Mouse (Mus musculus): ENCODE data around the gene Utp15. TPM values are rescaled to one million over a fixed set of nuclear protein-coding genes. Genes with fewer than 3 reads are reported as not detected.
A peak's percentile ranks its signal among the peaks of the same experiment; 100 is the strongest.

The Utp15 gene
- total RNA-seq, 1 experiment from 2014 or later = 47.2 TPM

DNA sequence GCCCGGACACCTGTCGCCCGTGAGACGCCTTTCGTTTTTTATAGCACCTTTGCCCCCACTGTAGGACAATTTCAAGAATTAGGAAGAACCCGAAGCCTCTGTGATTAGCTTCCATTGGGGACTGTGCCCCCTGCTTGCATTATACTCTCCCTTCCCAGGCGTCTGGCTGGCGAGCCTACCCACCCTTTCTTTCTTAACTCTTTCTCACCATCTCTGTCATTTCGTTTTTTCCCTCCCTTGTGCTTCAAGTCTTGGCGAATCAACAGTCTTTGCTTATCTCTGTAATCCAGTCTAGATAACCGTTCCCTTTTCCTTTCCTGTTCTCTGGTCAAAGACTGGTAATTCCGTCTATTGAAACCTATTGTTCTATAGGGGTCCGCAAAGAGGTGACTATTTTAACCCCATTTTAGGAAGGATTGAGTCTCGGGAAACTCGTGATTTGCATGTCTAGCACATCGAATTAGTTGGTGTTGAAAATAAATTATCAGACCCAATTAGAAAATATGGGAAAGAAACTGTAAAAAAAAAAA is 682 bp upstream of the Utp15 start:
- ATAC-seq (replicated peaks; ENCODE audit: low read depth, poor library complexity, severe bottlenecking) = no peak

DNA sequence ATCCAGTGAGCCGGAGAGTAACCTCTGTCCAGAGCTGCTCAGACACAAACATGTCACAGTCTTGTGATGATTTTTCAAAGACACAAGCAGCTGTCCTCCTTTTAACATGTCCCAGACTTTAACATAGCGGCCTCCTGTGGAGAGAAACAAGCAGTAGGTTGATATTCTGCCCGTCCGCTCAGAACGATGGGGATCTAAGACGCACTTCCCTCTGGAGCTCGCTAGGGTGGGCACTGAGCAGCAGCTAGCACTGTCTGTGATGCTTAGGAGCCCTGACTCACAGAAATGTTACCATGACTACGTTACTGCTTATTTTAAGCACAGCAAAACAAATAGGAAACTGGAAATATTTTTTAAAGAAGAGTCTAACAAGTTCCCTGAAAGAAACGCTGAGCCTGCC is 7.9 kb downstream of the Utp15 start:
- no peak for ATAC-seq (replicated peaks; ENCODE audit: low read depth, poor library complexity, severe bottlenecking)

DNA sequence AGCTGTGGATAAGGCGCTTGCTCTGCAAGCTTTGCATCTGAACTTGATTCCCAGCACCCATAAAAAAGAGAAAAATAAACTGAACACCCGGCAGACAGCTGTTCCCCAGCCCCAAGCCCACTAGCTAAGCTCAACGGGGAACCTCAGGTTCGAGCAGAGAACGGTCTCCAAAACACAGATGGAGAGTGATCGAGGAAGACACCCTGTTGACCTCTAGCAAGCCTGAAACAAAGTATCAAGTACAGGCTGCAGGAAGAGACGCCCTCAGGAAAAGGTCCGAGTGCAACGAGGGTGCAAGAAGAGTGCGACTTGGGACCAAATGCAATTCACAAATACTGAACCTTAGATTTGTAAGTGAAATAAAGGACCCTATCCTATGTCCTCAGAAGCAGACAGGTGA is 13.2 kb downstream of the Utp15 start:
- no peak for ATAC-seq (replicated peaks; ENCODE audit: low read depth, poor library complexity, severe bottlenecking)

DNA sequence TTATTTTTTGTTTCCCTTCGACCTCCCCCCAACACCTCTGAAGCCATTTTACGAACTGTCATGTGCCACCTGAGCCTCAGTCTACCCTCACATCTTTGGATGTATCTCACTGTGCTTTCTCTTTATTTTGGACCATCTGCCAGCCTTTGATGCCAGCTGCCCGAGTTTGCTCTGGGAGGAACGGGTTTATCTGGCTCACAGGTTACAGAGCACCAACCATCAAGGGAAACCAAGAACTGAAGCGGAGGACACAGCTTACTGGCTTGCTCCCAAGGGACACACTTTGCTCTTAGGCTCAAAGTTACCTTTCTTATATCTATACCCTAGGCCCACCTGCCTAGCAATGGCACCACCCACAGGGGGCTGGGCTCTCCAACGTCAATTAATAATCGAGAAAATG is 17.5 kb downstream of the Utp15 start:
- no peak for ATAC-seq (replicated peaks; ENCODE audit: low read depth, poor library complexity, severe bottlenecking)

DNA sequence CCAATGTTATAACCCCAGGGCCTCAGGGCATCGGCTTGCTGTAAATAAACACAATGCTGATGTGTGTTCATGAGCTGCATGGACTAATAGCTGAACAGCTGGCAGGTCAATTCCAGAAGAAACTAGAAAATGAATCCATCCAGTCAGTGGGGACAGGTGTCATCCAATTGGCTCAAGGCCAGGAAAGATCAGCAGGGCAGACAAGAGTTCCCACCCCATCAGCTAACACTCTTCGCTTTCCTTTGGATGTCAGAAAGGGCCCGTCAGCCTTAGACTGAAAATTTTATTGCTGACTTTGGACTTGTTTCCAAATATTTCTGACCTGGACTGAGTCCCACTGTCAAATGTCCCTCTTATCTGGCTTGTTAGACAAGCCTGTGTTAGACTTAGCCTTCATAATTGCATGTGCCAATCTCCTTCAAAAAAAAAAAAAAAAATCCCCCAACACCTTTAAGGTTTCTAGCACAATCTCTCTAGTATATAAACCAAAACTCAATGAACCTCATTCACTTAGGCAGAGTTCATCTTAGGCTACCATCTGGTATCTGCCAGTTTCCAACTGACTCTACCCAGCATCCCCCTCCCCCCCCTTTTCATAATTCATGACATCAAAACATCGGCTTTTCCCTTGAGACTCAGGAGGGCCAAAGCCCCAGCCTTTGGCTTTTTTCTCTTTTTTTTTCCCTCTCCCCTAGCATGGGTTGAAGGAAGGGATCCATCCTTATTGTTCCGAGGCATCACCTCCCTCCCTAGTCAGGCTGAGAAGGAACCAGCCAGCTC is 18.1 kb downstream of the Utp15 start:
- ATAC-seq (replicated peaks; ENCODE audit: low read depth, poor library complexity, severe bottlenecking) = no peak

DNA sequence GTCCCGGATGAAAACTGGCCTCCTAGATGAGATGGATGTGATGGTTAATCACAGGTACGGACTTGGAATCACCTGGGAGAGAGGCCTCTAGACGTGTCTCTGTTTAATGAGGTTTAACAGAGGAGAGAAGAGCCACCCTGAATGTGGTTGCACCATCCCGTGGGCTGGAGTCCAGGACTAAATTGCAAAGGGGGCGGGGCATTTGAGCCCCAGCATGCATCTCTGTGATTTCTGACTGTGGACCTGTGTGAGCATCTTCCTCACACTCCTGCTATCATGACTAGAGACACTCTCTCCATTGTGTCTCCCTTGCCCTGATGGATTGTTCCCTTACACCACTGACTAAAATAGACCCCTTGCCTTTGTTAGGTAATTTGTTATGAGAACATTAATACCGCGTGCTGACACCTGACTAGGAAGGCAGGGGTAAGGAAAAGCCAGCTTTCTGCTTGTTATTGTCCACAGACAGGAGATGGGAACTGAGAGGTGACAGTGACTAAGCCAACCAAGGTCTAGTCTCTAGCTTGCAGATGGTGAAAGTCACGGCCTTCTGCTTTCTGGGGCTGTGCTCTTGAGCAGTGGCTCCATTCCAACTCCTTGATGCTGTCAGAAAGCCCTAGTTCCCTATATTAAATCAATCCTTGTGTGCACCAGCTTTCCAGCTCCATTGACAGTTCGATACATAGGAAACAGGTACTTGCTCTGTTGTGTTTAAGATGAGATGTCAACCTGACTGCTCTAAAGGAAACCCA is 21.1 kb downstream of the Utp15 start:
- ATAC-seq (replicated peaks; ENCODE audit: low read depth, poor library complexity, severe bottlenecking) = 0 out of 2 replicates have a peak, but pooled peaks have one; percentile 18

DNA sequence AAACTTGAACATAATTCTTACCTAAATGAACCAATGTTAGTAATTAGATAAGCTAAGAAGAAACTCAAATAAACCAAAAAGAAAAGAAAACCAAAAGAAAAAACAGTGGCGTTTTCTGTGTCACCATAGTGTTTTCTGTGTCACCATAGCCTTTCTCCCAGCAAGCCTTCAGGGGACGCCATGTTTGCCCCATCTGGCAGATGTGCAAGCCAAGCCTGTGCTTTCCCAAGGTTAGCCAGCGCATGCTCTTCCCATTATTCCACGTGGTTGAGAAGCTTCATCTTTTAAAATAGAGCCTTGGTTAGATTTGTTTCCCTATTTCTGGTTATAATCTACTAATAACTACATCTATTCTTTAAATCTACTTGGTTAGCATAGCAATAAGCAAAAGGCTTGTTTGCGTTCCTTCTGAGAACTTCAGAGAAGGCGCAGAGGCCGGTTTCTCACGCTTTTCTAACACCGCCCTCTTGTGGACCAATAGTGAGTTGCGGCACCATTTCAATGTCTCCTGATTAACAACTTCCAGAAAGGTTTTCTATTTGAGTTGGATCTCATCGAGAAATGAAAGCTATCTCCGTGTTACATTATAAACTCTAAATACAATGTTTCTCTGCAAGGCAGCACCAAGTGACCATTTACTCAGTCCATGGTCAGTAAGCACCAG is 22.7 kb downstream of the Utp15 start:
- peak; percentile 69 for ATAC-seq (replicated peaks; ENCODE audit: low read depth, poor library complexity, severe bottlenecking)

DNA sequence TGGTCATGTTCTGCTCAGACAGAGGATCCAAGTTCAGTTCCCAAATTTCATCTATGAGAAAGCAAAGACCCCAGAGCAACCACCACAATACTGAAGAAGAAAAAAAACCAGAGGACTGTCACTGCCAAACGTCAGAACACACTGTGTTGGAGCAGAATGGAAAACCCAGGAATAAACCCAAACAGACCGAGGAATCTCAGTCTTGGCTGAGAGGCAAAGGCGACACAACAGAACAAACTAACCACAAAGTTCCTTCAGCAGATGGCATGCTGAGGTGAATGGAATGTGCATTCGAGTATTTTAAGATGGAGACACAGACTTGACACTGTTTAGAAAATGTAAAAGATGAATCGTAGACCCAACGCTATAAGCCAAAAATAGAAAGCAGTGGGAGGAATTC is 27.4 kb downstream of the Utp15 start:
- ATAC-seq (replicated peaks; ENCODE audit: low read depth, poor library complexity, severe bottlenecking) = no peak

DNA sequence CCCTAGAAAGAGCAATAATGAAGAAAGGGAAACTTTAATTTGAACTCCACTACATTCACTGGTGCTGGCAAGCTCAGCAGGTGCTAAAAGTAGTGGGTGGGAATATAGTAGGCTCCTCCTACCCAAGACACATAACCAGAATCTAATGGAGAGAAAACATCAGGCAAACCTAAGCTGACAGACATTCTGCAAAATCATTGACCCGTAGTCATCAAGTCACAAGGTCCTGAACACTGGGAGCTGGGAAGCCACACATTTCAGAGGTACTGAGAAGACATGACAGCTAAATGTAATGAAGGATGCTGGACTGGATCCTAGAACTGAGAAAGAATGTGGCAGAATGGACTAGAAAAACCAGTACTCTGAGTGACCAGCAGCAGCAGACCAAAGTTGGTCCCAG is 32.3 kb downstream of the Utp15 start:
- no peak for ATAC-seq (replicated peaks; ENCODE audit: low read depth, poor library complexity, severe bottlenecking)

DNA sequence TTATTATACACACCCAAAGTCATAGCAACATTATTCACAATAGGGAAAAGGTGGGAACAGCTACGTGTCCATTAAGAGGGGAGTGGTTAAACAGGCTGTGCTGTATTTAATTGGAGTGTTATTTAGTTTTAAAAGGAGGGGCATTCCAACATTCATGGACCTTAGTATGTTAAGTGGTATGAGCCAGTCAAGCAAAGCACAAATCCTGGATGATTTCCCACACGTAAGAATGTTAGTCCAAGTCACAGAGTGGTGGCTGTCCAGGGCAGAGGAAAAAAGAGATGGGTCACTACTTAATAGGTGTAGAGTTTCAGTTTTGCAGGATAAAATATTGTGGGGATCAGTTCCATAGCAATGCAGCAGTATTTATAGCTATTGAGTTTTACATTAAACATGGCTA is 36.6 kb downstream of the Utp15 start:
- no peak for ATAC-seq (replicated peaks; ENCODE audit: low read depth, poor library complexity, severe bottlenecking)

DNA sequence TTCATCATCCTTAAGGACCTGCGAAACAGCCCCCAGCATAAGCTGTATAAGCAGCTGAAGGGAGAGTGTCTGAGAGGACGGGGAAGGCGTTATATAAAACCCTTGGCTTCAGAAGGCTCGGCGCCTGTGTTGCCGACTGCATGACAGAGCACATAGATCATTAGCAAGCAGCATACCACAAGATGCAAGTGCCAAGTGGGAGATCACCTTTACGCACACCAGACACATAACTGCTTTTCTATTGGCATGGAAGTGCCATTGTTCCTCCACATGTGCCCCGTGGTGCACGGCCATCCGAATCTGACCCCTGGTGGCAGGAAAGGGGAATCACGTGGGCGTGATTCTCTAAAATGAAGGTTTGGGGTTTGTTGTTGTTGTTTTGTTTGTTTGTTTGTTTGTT is 40.0 kb downstream of the Utp15 start:
- peak; percentile 92 for ATAC-seq (replicated peaks; ENCODE audit: low read depth, poor library complexity, severe bottlenecking)

DNA sequence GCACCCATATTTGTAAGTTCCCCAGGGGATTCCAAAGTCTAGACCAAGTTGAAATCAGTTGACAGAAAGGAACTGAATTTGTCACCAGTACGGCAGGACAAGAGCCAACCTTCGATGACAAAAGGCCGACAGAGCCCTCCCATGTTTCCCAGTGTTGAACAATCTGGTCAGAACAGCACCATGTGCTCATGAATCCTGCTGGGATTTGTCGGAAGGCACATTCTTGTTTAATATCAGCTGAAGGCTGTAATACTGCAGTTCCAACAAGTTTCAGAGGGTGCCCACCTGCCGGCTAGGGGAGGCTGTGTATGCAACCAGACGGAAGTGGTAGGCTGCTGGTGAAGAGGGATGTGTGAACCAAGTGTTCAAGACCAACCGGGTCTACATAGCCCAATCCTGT is 52.7 kb downstream of the Utp15 start:
- ATAC-seq (replicated peaks; ENCODE audit: low read depth, poor library complexity, severe bottlenecking) = no peak

DNA sequence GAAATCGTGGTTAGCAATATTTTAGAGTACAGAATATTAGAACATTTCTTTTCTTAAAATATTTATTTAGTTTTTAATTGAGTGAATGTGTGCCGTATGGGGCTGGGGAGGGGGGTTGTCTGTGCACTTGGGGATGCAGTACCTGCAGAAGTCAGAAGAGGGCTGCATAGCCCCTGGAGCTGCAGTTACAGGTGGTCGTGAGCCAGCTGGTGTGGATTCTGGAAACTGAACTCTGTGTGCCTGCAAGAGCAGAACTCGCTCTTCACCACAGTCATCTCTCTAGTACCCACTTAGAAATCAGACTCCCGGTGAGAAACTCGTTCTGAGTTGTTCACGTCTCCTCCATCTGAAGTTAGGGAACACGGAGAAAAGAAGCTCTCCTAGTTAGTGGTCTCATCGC is 54.0 kb downstream of the Utp15 start:
- peak; percentile 46; the same call in 1 of the 2 replicates for ATAC-seq (replicated peaks; ENCODE audit: low read depth, poor library complexity, severe bottlenecking)

DNA sequence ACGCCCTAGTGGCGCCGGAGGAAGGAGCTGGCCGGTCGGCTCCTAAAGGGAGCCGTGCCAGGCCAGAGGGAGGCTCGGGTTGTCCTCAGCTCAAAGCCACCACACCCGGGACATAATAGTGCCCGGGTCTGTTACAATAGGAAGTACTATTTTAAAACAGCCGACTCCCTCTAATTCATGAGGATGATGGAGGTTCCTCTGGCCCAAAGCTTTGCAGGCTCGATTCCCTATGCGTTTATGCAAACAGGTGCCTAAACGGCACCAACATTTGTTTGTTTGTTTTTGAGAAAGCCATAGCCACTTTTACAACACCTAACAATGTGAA is 56.3 kb downstream of the Utp15 start:
- ATAC-seq (replicated peaks; ENCODE audit: low read depth, poor library complexity, severe bottlenecking) = peak; percentile 81

DNA sequence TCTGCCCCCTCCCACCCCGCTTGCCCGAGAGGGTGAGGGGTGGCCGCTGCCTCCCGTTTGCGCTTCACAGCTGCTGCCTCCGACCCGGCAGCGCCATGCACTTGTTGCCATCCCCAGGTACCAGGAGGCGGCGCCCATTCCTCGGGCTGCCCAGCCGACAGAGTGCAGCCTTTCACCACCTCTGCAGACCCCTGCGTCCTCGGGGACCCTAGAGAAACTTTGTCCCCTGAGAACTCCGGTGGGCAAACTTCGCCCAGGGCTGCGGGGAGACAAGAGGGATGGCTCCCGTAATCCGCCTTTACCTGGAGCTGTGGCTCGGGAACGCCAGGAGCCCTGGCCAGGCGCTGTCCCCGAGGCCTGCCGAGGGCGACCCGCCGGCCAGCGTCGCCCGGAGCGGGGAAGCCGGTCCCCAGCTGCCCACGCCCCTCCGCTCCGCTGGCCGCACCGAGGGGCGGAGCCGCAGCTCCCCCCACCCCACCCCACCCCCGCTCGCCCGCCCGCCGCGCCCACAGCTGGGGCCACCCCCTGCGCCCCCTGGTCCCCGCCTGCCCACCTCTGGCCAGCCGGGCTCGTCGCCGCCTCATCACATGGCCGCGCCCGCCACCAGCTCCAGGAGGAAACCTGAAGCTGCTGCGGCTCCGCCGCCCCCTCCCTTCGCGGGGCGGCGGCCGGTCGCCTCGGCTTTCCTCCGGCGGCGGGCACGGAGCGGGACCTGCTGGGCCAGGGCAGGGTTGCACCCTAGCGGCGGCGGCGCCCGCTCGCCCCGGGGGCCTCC is 56.9 kb downstream of the Utp15 start, which contains the start of gene Arhgef28:
Arhgef28 (minus strand) TSS at position 669 of the 775 bp plus-strand sequence.
- peak; percentile 78 for ATAC-seq (replicated peaks; ENCODE audit: low read depth, poor library complexity, severe bottlenecking)

DNA sequence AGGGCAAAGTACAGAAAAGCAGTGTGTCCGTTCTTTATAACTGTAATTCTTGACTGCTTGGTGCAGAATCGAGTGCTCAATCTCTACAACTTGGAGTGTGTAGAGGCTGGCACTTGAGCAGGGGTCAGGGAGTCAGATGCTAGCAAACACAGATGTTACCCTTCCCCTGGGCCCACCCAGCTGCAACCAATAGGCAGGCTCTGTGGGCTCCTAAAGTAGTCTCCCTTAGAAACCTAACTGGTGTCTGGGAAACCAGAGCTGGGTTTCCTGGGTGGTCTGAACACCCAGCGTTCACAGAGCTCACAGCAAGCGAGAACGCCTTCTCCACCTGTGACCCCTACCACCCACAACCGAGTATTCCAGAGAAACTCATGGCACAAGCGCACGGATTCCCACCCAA is 57.7 kb downstream of the Utp15 start:
- ATAC-seq (replicated peaks; ENCODE audit: low read depth, poor library complexity, severe bottlenecking) = no peak

DNA sequence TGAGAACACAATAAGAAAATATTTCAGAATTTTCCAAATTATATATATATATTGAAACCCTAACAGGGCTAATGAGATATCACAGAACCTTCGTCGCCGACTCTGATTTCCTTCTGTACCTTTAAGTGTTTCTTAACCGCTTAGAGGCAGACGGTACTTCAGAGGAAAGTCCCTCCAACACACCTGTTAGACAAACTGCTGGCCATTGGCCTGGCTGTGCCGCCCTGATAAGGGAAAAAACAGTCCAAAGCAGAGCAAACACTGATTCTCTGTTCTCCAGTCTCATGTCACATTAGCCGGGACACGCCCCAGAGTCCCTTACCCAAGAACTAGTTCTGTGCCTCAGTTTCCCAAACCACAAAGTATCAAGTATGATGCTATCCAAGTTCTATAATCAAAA is 58.5 kb downstream of the Utp15 start:
- ATAC-seq (replicated peaks; ENCODE audit: low read depth, poor library complexity, severe bottlenecking) = no peak

DNA sequence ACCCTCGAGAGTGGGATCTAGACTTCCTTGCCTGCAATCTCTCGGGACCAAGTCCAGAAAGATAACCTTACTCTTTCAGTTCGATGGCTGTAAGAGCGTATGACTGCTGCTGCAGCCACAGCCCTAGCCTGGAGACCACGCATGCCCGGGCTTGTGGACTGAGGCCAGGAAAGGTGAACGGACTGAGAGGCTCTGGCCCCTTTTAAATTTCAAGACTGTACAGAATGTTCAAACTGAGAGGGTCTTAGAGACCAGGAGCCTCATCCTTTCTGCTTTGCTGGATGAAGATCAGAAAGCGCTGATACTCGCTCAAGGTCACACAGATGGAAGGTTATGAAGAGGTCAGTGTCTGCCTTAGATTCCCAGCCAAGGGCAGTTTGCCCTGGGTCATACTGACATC is 61.4 kb downstream of the Utp15 start:
- no peak for ATAC-seq (replicated peaks; ENCODE audit: low read depth, poor library complexity, severe bottlenecking)
